Mouse (Mus musculus): Measurements from ENCODE around the gene Dnajc15. TPM values are rescaled to one million over a fixed set of nuclear protein-coding genes. Genes with fewer than 3 reads are reported as not detected.

The Dnajc15 gene
- total RNA-seq, 2 experiments from 2014 or later, result 126 to 141 TPM

DNA sequence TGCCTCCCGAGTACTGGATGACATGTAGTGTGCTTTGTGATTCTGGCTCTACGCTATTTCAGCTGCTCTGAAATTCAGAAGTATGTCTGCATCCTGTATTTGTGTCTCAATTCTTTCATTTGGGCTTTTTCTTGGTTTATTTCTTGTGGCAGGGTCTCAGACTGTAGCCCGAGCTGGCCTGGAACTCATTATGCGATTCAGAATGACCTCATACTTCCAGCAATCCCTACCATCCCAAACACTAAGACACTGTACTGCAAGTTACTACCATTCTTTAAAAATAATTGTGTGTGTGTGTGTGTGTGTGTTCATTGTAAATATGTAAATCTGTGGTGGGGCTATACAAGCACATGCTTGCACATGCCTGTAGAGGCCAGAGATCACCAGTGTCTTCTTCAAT is 78.4 kb downstream of the Dnajc15 start:
- no peak for DNase-seq (ENCODE audit: low spot score)

DNA sequence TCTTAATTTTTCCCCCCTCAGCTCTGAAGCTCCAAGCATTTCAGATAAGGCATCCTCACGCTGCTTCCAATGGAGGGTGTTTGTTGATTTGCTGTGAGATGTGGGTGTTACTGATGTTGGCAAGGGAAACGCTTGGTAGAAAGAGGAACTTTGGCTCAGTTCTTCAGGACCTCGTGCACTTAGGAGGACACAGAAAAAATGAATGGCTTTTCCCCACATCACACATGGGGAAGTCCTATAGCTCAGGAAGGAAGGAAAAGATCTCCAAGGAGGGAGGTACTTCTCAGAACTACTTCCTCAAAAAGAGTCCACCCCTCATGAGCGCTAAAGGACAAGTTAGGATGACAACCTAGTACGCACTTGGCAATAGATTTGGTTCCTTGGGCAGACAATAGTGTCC is 79.7 kb downstream of the Dnajc15 start:
- DNase-seq (ENCODE audit: low spot score), result no peak

DNA sequence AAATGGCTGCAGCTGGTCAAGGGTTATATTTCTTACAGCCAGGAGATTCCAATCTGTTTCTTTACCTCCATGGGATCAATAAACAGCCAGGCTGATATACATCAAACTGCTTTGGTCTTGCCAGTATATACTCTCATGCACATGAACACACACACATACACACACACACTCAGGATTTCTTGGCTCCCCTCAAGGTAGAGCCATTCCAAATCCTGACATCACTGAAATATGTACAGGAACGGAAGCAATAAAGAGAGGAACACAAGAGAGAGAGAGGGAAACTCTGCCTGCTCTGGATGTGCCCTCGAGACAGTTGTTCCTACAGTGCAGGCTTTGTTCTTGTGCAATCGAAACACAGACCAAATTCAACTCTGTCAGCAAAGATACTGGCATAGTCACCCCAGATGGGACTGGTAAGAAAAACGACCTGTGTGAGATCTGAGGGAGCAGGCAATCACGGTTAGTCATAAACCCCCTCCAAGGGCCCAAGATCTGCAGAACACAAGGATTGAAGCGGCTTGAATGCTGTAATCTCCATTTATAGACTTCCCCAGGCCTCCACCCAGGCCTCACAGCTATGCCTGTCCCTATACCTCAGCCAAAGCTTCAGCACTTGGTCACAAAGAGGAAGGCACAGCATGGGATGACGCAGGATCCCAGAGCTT is 80.5 kb downstream of the Dnajc15 start:
- DNase-seq (ENCODE audit: low spot score), result no peak

DNA sequence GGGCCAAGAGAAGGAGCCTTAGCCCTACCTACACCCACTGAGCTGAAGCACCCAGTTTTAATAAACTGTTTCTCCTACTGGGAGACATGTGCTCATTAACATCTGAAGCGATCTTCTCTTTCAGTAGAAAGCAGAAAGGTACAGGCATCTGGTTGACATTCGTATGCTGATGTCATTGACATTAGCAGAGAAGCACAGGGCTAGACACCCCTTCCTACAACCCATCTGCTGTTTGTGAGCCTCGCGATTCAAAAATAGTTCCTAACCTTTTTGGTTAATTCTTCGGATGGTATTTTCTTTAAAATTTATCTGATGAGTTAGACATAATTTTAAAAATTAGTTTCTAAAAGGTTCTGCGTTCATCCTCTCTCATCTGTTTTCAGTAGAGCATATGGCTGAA is 81.9 kb downstream of the Dnajc15 start:
- DNase-seq (ENCODE audit: low spot score), result no peak

DNA sequence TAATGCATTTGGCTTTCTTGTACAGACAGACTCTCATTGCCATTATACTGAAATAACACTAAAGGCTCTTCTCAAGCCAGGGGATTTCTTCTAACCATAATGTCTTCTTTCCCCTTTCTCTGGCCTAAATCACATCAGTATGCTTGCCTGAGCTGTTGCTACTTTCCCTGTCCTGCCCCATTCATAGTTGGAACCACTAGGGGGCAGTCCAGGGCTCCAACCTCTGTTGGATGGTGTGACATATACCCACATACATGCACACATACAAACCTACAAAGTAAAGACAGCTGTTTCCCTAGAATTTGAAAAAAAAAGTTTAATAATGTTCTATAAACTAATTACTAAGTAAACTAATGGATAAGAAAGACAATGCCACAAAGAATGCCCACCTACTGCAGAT is 91.7 kb downstream of the Dnajc15 start:
- peak; percentile 4 for DNase-seq (ENCODE audit: low spot score)

DNA sequence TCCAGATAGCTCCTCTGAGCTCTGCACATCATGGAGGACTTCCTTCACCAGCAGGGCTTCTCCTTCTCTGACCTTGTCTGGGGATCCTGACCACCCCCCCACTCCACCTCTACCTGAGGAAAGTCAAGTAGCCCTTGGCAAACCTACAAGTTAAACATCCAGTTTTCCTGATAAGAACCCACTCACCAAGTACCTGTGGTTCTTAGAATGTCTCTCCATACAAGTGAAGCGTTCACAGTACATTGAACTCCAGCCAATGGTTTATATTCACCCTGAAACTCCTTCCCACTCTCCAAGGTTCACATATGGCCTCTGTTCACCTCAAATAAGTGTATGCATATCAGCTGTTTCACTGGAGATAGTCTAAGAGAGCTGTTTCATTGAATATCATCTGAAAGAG is 97.6 kb downstream of the Dnajc15 start:
- DNase-seq (ENCODE audit: low spot score), result no peak

DNA sequence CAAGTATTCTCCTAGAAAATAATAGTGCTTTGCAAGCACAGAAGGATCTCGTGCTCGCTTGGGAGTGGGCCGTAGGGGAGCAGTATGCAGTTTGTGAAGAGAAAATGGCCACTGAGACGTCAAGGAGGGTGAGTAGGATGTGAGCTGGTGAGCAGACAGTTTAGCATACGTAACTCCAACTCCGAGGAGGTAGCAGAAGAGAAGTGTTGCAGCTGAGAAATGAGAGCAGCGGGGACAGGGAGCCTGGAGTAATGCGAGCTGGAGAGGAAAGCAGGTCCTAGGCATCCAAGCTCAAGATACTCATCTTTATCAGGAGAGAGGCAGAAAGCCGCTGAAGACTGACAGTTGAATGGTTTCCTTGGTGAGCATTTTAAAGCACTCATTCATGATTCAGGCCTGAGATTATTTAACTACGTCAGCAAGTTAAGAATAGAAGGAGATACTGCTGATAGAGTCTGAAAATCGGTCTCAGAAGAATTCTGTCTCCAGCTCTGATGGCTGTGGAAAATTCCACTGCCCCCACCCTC is 98.9 kb downstream of the Dnajc15 start:
- no peak for DNase-seq (ENCODE audit: low spot score)

DNA sequence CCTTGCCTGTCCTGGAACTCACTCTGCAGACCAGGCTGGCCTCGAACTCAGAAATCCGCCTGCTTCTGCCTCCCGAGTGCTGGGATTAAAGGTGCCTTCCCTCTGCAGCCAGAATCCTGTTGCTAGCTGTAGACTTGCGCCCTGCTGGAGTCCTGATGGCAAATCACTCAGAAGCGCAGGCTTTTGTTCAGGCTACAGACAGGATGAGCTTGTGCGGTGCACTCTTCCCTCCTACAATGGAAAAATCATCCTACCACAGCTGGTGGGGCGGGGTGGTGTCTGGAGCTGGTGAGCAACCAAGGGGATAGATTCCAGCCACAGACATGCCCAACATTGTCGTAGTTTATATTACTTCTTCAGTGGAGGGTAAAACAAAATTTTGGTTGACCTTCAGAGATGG is 101.6 kb downstream of the Dnajc15 start:
- no peak for DNase-seq (ENCODE audit: low spot score)

DNA sequence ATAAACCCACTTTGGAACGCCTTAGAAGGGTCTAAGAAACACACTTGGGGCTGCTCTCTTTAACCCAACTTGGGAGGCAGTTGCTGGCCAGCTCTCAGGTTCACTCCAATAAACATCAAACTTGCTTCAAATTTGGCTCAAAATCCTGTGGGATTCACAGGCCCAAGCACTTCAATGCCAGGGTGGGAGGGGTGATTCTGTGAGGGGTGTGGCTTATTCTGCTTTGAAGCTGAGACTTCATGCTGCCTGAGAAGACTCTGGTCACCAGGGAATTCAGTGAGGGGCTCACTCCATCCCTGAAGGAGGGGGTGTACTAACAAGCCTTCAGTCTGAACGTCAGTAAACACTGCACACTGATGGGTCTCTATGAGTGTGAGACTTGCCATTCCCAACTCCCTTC is 103.3 kb downstream of the Dnajc15 start:
- no peak for DNase-seq (ENCODE audit: low spot score)

Other genes with a start within 250 kb of the Dnajc15 start
- gene Epsti1, start 29.1 kb upstream of the Dnajc15 start, total RNA-seq (2021), result under 1 TPM; 0.16 to 0.26 TPM
- gene Fam216b, start 213.9 kb upstream of the Dnajc15 start, total RNA-seq (2021), result not detected

Data from gastrocnemius, adult 18-20 months (tissue).